Mouse (Mus musculus): ENCODE measurements around the gene Gm9958.

Gm9958 gene

GRCm38 (mm10) chr5:90414142-90414924 lies 47.3 kb downstream of the Gm9958 start:
- no peak for DNase-seq (ENCODE audit: low spot score)

- no peak for DNase-seq (ENCODE audit: low spot score)
These were observed 47.9 kb downstream of the Gm9958 start for GRCm38 (mm10) chr5:90414925-90415295.

All from ovary, postnatal 14 days (tissue).